Mouse (Mus musculus): Measurements from ENCODE around the gene Btbd35f25. TPM values are rescaled to one million over a fixed set of nuclear protein-coding genes. Genes with fewer than 3 reads are reported as not detected.
"Not testable (repeated sequence)": the region's sequence is repeated elsewhere in the genome, so short reads cannot be mapped to it uniquely, and the experiment has no call there.

Btbd35f25 gene
- not detected in 2 replicates for polyA plus RNA-seq (2012; ENCODE audit: insufficient read depth, insufficient read length, missing spikeins)

DNA sequence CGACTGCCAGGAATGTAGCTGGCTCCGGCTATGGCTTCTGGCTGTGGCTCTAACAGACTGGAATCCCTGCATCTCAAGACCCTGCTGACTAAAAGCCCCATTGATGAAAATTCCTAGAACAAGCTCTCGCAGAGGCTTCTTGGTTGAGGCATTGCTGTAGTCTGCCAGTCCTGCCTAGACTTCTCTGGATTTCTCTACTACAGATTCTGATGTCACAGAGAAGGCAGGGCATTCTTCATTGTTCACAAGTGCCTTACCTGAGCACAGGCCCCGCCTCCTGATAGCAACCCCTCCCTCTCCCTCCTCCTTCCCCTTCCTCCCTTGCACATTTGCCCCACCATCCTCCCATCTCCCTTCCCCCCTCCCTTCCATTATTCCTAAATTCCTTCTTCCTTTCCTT lies at the start of gene Btbd35f25:
Gene Btbd35f25, minus strand, starts transcription at position 101 of the 400 bp plus-strand sequence.
- not testable (repeated sequence) for H3K4me1 ChIP-seq (ENCODE audit: control insufficient read depth, insufficient read depth, low read length); H3K4me3 ChIP-seq (ENCODE audit: insufficient read depth, low read length); H3K27ac ChIP-seq (ENCODE audit: insufficient read depth, low read depth, low read length)

- no peak for TF ChIP-seq CTCF (IDR thresholded peaks at IDR 0.05; ENCODE audit: low read depth, low read length)
- TF ChIP-seq POLR2A (IDR thresholded peaks at IDR 0.05; ENCODE audit: borderline replicate concordance, low read depth, low read length) = no peak
- no peak overlapping the region for H3K27ac ChIP-seq (ENCODE audit: insufficient read depth, low read depth, low read length)
- no peak overlapping the region for H3K4me3 ChIP-seq (ENCODE audit: insufficient read depth, low read length)
- no peaks in the 10 kb centered on the region for H3K4me1 ChIP-seq (ENCODE audit: control insufficient read depth, insufficient read depth, low read length)
Measured at GRCm38 (mm10) chrX:31766255-31766654, 49.3 kb upstream of the Btbd35f25 start.

GRCm38 (mm10) chrX:31764001-31764400 lies 47.0 kb upstream of the Btbd35f25 start:
- no peak overlapping the region for H3K4me3 ChIP-seq (ENCODE audit: insufficient read depth, low read length)
- TF ChIP-seq CTCF (IDR thresholded peaks at IDR 0.05; ENCODE audit: low read depth, low read length) = no peak
- TF ChIP-seq POLR2A (IDR thresholded peaks at IDR 0.05; ENCODE audit: borderline replicate concordance, low read depth, low read length) = no peak
- H3K4me1 ChIP-seq (ENCODE audit: control insufficient read depth, insufficient read depth, low read length) = no peaks in the 10 kb centered on the region
- H3K27ac ChIP-seq (ENCODE audit: insufficient read depth, low read depth, low read length) = no peak overlapping the region

GRCm38 (mm10) chrX:31745079-31745478 lies 28.1 kb upstream of the Btbd35f25 start:
- no peak overlapping the region for H3K4me3 ChIP-seq (ENCODE audit: insufficient read depth, low read length)
- H3K27ac ChIP-seq (ENCODE audit: insufficient read depth, low read depth, low read length) = no peak overlapping the region
- no peaks in the 10 kb centered on the region for H3K4me1 ChIP-seq (ENCODE audit: control insufficient read depth, insufficient read depth, low read length)
- TF ChIP-seq POLR2A (IDR thresholded peaks at IDR 0.05; ENCODE audit: borderline replicate concordance, low read depth, low read length) (no peak), CTCF (IDR thresholded peaks at IDR 0.05; ENCODE audit: low read depth, low read length) (no peak)

- H3K4me3 ChIP-seq (ENCODE audit: insufficient read depth, low read length) = no peak overlapping the region
- no peak overlapping the region for H3K27ac ChIP-seq (ENCODE audit: insufficient read depth, low read depth, low read length)
- TF ChIP-seq CTCF (IDR thresholded peaks at IDR 0.05; ENCODE audit: low read depth, low read length) (no peak), POLR2A (IDR thresholded peaks at IDR 0.05; ENCODE audit: borderline replicate concordance, low read depth, low read length) (no peak)
- no peaks in the 10 kb centered on the region for H3K4me1 ChIP-seq (ENCODE audit: control insufficient read depth, insufficient read depth, low read length)
Measured at GRCm38 (mm10) chrX:31736958-31737357, 20.0 kb upstream of the Btbd35f25 start.

Other genes starting within 250 kb of the Btbd35f25 start
- gene Gm21883, start 142.9 kb downstream of the Btbd35f25 start, polyA plus RNA-seq (2012; ENCODE audit: insufficient read depth, insufficient read length, missing spikeins) = not detected in 2 replicates
- not detected in 2 replicates for gene Spin2e, start 98.2 kb downstream of the Btbd35f25 start, polyA plus RNA-seq (2012; ENCODE audit: insufficient read depth, insufficient read length, missing spikeins)
- gene Gm21637, start 244.9 kb upstream of the Btbd35f25 start, polyA plus RNA-seq (2012; ENCODE audit: insufficient read depth, insufficient read length, missing spikeins) = not detected in 2 replicates